Mouse (Mus musculus) intestine, postnatal 0 days (tissue): Measurements from ENCODE around the gene Spata31d1a. TPM values are rescaled to one million over a fixed set of nuclear protein-coding genes. Genes with fewer than 3 reads are reported as not detected.

Source experiments
- ATAC-seq: fragments of 200-750 bp; cut with Nextera tagmentation; 2 replicates; pipeline ENCODE4 v1.8.0; 2017; ENCODE audit warnings: mild to moderate bottlenecking, moderate TSS enrichment, moderate library complexity
- H3K27ac ChIP-seq: fragments of 300-500 bp; sonication (generic); 2 replicates; pipeline ENCODE4 v1.5.1; 2014; ENCODE audit warnings: mild to moderate bottlenecking, low read depth, low read length, moderate library complexity
- H3K27me3 ChIP-seq: fragments of 300-500 bp; sonication (generic); replicated peaks from 2 replicates; pipeline ENCODE4 v1.6.1; 2014; ENCODE audit warnings: low read length, mixed read lengths; ENCODE audit not compliant: control insufficient read depth, insufficient read depth
- H3K36me3 ChIP-seq: fragments of 300-500 bp; sonication (generic); 2 replicates; pipeline ENCODE4 v1.6.1; 2014; ENCODE audit warnings: mild to moderate bottlenecking, moderate library complexity; ENCODE audit not compliant: control insufficient read depth, insufficient read depth
- H3K4me1 ChIP-seq: fragments of 300-500 bp; sonication (generic); replicated peaks from 2 replicates; pipeline ENCODE4 v1.6.1; 2014; ENCODE audit warnings: antibody characterized with exemption, low read length, mixed read lengths; ENCODE audit not compliant: control insufficient read depth, insufficient read depth
- H3K4me2 ChIP-seq: fragments of 300-500 bp; sonication (generic); replicated peaks from 2 replicates; pipeline ENCODE4 v1.6.1; 2014; ENCODE audit warnings: low read depth, mild to moderate bottlenecking, moderate library complexity
- H3K4me3 ChIP-seq: fragments of 300-500 bp; sonication (generic); 2 replicates; pipeline ENCODE4 v1.5.1; 2014; ENCODE audit warnings: low read depth, low read length
- H3K9ac ChIP-seq: fragments of 300-500 bp; sonication (generic); 2 replicates; pipeline ENCODE4 v1.6.1; 2014; ENCODE audit warnings: mild to moderate bottlenecking, low read depth, low read length
- H3K9me3 ChIP-seq: fragments of 300-500 bp; sonication (generic); 2 replicates; pipeline ENCODE4 v1.6.1; 2016; ENCODE audit warnings: mixed run types; ENCODE audit not compliant: control insufficient read depth
- CTCF ChIP-seq: sonication (generic); IDR thresholded peaks from 2 replicates; pipeline ENCODE4 v1.5.1; 2016; ENCODE audit warnings: low read depth, mild to moderate bottlenecking, control low read depth, antibody characterized with exemption, moderate library complexity
- WGBS: fragments of 180-500 bp; shearing (Covaris S2); extraction: QIAGEN DNeasy Blood & Tissue Kit; methylation state at CpG from one replicate; pipeline ENCODE4 v1.1.7; 2014; 5-methylcytosine and 5-hydroxymethylcytosine counted together
- polyA plus RNA-seq: library from polyadenylated mRNA; unstranded; fragments of >200 nt; fragmentation: Nextera tagmentation; extraction: Ambion mirVana; gene quantifications from 2 replicates; pipeline ENCODE4 v1.2.1, GENCODE M21; 2015

Spata31d1a gene
- polyA plus RNA-seq: not detected in 2 replicates

DNA sequence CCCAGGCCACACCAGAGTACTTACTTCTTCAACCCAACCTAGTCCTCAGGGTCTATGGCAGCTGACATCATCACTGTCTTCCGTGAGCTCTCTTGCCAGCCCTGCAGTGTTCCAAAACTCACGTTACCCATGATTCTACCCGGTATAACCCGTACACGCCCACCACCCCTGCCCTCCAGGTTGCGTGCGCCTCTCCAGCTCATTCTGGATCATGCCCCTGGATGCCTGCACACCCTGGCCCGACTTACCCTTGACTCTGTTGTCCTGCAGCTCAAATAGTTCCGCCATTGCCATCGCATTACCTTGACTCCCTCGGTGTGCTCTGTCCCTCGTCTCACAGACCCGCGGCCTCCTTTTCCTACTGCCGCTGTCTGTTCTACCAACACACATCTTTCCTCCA is at the start of gene Spata31d1a:
Gene Spata31d1a (minus strand): TSS at position 101 of the 400 bp plus-strand sequence.
- 86% methylated on average over 15 of the region's 15 CpGs for WGBS
- H3K27ac ChIP-seq: no peak within 1 kb of the TSS
- no peak within 1 kb of the TSS for H3K4me2 ChIP-seq
- H3K9me3 ChIP-seq: no peaks in the 10 kb centered on the region
- H3K36me3 ChIP-seq: no peaks in the 10 kb centered on the region
- H3K9ac ChIP-seq: no peak within 1 kb of the TSS
- no peak for ATAC-seq
- H3K27me3 ChIP-seq: no peaks in the 10 kb centered on the region
- no peaks in the 10 kb centered on the region for H3K4me1 ChIP-seq
- no peak within 1 kb of the TSS for H3K4me3 ChIP-seq
- TF ChIP-seq CTCF: no peak

GRCm38 (mm10) chr13:59756906-59757305 is 46.8 kb upstream of the Spata31d1a start:
- Histone ChIP-seq H3K9me3 (no peaks in the 10 kb centered on the region), H3K4me1 (no peaks in the 10 kb centered on the region), H3K27me3 (no peaks in the 10 kb centered on the region), H3K4me2 (no peak overlapping the region), H3K4me3 (no peak overlapping the region), H3K36me3 (peaks cover 52% of the 10 kb centered on the region), H3K9ac (no peak overlapping the region), H3K27ac (no peak overlapping the region)
- no peak for ATAC-seq
- 88% methylated on average over 7 of the region's 7 CpGs for WGBS
- no peak for TF ChIP-seq CTCF

DNA sequence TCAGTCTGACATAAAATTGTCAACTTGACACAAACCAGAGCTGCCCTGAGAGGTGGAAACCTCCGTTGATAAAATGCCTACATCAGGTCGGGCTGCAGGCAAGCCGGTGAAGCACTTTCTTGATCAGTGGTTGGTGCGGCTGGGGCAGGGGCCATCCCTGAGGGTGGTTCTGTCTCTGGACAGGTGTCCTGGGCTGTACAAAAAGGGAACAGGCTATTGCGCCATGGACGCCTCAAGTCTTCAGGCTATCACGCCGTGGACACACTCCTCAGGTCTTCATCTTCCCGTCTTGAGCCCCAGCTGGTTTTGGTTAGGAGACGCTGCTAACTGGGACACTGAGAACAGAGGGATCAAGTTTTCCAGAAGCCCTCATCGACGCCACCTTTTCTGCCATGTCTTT is 40.2 kb upstream of the Spata31d1a start:
- no peak for ATAC-seq
- no peaks in the 10 kb centered on the region for H3K4me1 ChIP-seq
- H3K4me2 ChIP-seq: no peak overlapping the region
- WGBS: 73% methylated on average over 12 of the region's 12 CpGs
- TF ChIP-seq CTCF: no peak
- no peak overlapping the region for H3K9ac ChIP-seq
- no peaks in the 10 kb centered on the region for H3K27me3 ChIP-seq
- no peaks in the 10 kb centered on the region for H3K9me3 ChIP-seq
- no peak overlapping the region for H3K4me3 ChIP-seq
- peaks cover 14% of the 10 kb centered on the region; the same call in 1 of the 2 replicates for H3K36me3 ChIP-seq
- no peak overlapping the region for H3K27ac ChIP-seq

- H3K27ac ChIP-seq: no peak within 1 kb of the TSS
- H3K27me3 ChIP-seq: no peaks in the 10 kb centered on the region
- H3K9ac ChIP-seq: no peak within 1 kb of the TSS
- no peak within 1 kb of the TSS for H3K4me2 ChIP-seq
- H3K9me3 ChIP-seq: no peaks in the 10 kb centered on the region
- no peak for TF ChIP-seq CTCF
- WGBS: 84% methylated on average over 9 of the region's 9 CpGs
- no peak for ATAC-seq
- H3K4me3 ChIP-seq: no peak within 1 kb of the TSS
- H3K36me3 ChIP-seq: no peaks in the 10 kb centered on the region
- no peaks in the 10 kb centered on the region for H3K4me1 ChIP-seq
These were observed 36.6 kb upstream of the Spata31d1a start, which contains the start of gene 1700014D04Rik for GRCm38 (mm10) chr13:59746711-59747110. Gene 1700014D04Rik (minus strand): TSS chr13:59746752.

GRCm38 (mm10) chr13:59746164-59746563 is 36.0 kb upstream of the Spata31d1a start:
- Histone ChIP-seq H3K36me3 (no peaks in the 10 kb centered on the region), H3K4me3 (no peak overlapping the region), H3K4me1 (no peaks in the 10 kb centered on the region), H3K27ac (no peak overlapping the region), H3K9me3 (no peaks in the 10 kb centered on the region), H3K4me2 (no peak overlapping the region), H3K9ac (no peak overlapping the region), H3K27me3 (no peaks in the 10 kb centered on the region)
- ATAC-seq: no peak
- WGBS: 64% methylated on average over 6 of the region's 6 CpGs
- no peak for TF ChIP-seq CTCF

- TF ChIP-seq CTCF: no peak
- no peaks in the 10 kb centered on the region for H3K36me3 ChIP-seq
- 77% methylated on average over 6 of the region's 6 CpGs for WGBS
- no peaks in the 10 kb centered on the region for H3K4me1 ChIP-seq
- H3K4me3 ChIP-seq: no peak overlapping the region
- H3K9ac ChIP-seq: no peak overlapping the region
- no peak overlapping the region for H3K4me2 ChIP-seq
- no peak overlapping the region for H3K27ac ChIP-seq
- no peaks in the 10 kb centered on the region for H3K9me3 ChIP-seq
- no peaks in the 10 kb centered on the region for H3K27me3 ChIP-seq
- no peak for ATAC-seq
These were observed 35.3 kb upstream of the Spata31d1a start for GRCm38 (mm10) chr13:59745462-59745861.

DNA sequence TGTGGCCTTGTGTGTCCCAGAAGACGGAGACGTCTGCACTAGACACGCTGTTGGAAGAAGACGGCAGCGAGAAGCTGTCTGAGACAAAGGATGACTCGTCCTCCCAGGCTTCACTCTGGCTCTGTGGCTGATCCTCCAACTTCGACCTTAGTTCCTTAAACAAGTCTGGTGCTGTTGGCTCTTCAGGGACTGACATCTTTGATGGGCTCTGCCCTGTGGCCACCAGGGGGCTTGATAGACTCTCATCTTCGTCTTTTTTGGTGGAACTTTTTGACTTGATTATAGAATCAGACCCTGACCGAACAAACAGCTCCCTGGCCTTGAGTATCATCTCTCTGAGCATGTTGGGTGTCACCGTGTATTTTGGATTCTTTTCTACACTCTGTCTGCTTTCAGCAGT is 31.6 kb upstream of the Spata31d1a start:
- ATAC-seq: no peak
- TF ChIP-seq CTCF: peak; percentile 53
- 66% methylated on average over 10 of the region's 10 CpGs for WGBS
- Histone ChIP-seq H3K4me2 (no peak overlapping the region), H3K9me3 (no peaks in the 10 kb centered on the region), H3K4me3 (no peak overlapping the region), H3K36me3 (no peaks in the 10 kb centered on the region), H3K4me1 (no peaks in the 10 kb centered on the region), H3K27me3 (no peaks in the 10 kb centered on the region), H3K9ac (no peak overlapping the region), H3K27ac (no peak overlapping the region)
